Mouse (Mus musculus) mouse embryonic stem cell (cell line): Measurements from ENCODE around the gene Fyn.

Experiments used
- in situ Hi-C, 2 experiments: fragments of 300-500 bp; cut with MboI; formaldehyde crosslinking; loops; 1 replicate in 1 of 2; 3 replicates in 1 of 2; pipeline ENCODE4 v1.14.3; 2019 to 2020; ENCODE audit warnings: low sequenced_read_pairs in 2 of 2, low pct_unique_long_range_greater_than_20kb in 1 of 2, mixed read lengths in 1 of 2; ENCODE audit not compliant: unreplicated experiment in 1 of 2

Fyn gene

DNA sequence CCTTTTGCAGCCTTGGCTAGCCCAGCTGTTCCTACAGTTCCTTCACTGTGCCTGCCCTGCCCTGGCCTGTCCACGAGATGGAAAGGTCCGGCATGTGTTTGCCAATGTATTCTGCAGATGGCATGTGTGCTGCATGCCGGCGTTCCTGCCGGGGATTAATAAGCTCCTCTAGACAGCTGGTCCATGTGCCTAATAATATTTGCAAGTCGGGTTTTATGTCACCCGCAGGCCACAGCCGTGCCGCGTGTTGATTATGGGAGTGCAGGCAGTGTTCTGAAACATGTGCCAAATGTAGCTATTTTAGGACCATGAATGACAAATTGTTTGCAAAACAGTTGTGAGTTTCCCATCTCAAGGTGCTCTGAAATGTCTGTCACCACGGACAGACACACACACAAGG, 167.6 kb downstream of the Fyn start:
- in situ Hi-C loops = no loop called here

DNA sequence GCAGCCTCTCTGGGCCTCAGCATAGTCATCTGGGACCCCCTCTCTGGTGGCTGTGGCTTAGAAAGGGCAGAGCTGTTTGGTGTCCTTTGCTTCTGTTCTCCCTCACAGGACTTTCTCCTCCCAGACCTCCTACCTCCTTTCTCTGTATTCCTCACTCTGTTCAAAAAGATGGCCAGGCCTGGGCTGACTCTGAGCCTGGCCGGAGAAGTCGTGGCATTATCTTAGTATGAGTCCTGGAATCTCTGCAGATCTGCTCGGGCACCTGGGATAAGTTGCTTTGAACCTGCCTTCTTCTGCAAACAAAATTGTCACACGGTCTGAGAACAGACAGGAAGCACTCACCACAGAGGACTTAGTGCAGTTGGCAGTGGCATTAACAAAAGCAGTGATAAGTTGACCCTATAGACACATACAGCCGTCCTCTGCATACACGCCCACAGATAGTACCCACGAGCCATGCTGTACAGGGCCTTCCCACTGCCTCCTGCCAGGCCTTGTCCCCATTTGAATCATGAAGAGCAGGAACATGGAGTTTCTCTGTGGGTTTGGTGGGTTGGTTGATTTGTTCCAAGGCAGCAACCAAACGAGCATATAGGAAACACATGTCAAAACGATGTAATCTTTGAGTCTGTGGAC, 171.5 kb downstream of the Fyn start:
- in situ Hi-C loops = no loop called here

DNA sequence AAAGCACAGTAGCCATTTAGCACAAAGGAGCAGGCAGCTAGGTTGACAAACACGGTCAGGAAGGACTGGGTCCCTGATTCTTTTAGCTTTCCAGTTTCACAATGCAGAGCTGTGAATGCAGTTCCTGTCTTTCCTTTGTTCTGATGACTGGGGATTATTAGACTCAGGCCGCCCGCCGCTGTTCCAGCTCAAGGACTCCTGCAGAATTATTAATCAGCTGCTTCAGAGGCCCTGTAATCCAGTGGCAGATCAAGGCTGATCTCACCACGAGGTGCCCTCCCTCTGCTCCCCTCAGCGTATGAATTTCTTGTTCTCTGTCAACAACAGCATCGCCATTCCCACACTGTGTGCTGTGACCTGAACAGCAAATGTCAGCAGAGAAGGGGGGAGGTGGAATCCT, 172.3 kb downstream of the Fyn start:
- in situ Hi-C loops = no loop called here

DNA sequence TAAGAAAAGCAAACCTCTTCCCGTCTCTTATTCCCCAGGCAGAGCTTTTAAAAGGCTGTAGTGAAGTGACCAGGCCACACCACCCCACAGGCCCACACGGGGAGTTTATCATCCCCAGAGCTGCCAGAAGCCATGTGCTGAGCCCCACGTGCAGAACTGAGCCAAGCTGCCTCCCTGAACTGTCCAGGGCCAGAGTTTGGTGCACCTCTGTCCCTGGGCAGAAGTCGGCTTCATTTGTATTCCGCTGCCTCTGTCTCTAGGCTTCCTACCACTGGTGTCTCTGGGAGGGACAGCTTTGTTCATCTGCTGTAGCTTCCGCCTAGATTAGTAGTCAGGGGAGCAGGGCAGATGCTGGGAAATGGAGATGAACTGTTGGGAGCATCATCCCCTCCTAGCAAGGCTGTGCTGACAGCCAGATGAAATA, 172.8 kb downstream of the Fyn start:
- in situ Hi-C loops = no loop called here

DNA sequence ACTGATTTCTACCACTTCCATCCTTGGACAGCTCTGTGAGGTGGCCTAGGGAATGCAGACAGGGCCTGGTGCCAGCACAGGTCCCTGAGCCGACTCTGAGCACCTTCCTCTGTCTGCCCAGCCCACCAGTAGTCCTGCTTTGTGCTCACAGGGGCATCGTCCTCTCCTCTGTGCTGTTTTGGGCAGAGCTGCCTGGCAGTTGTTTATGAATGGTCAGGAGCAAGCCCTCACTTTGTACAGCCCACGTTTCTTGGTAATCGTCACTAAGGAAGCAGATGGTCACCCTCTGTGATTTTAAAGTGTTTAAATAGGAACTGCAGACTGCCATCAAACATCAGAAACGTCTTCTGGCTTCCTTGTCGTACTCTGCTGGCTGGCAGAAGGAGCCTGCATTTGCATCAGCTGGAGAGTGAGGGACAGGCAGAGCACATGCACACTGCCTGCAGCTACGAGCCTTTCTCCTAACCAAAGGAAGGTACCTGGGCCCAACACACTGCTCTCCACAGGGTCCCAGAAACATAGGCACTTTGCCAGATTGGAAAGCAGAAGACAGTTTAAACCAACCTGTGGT, 173.4 kb downstream of the Fyn start:
- in situ Hi-C loops = no loop called here

DNA sequence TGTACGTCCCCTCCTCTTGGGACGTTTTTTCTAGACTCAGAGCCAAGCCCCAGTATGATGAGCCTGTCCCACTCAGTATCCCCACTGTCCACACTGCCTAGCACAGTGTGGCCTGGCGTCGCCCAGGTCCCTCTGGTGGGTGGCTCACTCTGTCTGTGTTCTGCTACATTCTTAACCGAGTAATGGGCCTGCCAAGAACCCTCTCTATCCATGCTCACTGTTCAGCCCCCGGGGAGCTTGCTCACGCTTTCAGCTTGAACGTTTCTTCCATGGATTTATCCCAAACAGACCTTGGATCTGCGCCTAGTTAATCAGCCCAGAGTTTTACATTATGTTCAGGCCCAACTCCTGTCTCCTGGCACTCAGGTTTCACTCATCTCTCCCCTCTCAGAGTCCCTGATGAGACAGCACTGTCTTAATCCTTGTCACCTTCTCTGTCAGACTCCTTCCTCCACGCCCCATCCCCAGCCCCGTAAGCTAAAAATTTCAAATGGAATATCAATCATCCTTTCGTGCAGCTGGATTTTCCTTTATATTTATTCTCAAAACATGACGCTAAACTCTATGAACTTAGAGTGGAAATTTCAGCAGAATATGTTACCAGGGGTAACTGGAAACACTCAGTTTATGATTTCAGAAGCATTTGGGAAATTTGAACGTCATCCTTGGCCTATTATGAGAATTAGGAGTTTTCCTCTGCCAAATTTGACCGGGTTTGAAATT, 174.0 kb downstream of the Fyn start:
- in situ Hi-C loops = no loop called here

DNA sequence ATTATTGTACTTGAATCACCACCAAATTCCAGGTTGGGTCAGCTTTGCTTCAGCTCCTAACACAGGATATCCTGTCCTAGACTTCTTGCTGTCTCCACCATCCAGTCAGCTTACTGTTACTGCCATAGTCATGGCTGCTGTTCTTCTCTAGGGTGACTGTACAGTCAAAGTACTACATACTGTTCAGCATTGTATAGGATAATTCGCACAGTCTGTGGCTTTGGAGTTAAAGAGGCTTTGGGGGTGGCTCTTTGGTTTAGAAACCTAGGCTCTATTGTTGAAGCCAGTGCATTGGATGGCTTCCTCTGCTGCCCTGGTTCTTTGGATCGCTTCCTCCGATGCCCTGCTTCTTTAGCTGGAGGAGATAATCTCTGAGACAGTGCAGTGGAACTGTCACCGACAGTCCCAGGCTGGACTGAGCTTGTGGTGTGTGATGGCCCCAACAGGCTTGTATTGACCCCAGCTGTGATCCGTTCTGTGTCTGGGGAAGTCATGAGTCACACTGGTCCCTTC, 174.7 kb downstream of the Fyn start:
- in situ Hi-C loops = no loop called here

DNA sequence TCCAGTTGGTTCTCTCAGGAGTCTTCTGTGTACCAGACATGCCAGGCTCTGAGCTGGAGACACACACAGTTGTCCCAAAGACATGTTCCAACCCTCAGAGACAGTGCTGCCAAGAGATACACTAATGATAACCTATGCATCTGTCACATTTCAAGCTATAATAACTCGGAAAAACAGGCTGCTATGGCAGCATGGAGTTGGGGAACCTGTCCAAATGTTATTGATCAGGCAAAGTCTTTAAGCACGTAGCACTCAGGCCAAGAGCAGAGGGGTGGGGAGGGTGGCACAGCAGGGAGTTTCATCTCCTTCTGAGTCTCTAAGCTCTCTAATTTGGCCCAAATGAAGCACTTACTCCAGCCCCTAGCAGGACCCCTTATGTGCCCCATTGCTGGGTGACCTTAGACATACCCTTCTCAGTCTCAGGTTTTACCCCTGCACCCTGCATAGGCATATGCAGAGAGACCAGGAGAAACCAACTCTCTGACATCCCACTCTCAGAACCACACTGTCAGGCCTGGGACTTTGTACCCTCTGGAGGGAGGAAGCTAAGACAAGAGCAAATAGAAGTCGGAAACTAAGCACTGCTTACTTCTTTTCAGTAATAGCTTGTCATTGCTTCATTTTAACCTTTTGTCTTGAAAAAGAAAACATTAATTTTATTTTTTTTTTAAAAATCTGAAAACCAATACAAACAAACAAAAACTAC, 178.9 kb downstream of the Fyn start:
- in situ Hi-C loops = no loop called here

DNA sequence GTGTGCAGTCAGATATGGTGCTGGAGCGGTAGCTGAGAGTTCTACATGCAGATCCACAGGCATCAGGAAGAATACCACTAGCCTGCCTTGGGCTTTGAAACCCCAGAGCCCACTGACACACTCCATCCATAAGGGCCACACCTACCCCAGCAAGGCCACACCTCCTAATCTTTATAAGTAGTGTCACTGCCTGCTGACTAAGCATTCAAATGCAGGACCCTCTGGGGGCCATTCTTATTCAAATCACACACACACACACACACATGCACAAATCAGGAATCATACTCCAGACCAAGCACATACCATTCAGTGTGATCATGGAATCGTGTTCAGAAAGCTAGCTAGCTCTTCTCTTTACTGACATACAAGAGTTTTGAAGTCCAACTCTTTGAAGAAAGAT, 182.1 kb downstream of the Fyn start:
- in situ Hi-C loops = no loop called here

DNA sequence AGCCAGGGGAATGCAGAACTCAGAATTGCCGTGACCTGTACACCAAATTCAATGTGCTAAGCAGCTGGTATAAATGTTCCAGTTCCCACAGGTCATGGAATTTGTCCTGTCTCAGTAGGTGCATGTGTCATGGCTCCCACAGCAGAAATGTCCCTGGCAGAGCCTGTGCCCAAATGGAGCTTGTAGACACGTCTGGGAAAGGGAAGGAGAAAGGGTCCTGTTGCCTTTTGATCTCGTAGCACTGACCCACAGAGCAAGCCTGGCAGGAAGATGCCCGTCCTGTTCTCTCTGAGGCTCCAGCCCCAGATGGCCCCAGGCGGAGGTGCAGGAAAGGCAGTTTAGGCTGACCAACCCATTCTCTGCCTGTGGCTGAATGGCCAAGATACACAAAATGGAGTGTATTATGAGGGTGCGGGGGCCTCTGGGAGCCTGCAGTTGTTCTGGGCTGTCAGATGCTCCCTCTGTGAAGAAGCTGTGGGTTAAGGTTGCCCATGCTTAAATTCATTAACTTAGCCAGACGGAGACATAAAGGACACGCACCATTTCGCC, 183.1 kb downstream of the Fyn start:
- in situ Hi-C loops = no loop called here

DNA sequence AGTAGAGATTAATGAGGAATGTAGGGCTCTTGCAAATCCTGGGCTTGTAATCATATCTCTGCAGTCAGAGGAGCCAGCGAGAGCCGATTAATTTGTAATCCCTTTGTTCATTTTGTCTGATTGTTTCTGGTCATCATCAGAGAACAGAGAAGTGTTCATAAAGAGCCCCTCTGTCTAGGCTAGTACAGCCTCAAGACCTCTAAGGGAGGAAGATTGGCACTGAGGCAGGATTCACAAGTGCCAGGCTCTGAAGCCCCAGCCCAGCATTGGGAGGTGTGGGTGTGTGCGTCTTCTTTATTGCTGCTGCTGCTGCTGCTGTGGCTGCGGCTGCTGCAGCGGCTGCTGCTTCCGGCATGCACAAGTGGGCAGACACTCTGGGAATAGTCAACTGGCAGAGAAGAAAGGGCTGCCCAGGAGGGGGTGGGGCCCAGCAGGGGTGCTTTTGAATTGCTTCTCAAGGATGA, 183.7 kb downstream of the Fyn start:
- in situ Hi-C loops = no loop called here

DNA sequence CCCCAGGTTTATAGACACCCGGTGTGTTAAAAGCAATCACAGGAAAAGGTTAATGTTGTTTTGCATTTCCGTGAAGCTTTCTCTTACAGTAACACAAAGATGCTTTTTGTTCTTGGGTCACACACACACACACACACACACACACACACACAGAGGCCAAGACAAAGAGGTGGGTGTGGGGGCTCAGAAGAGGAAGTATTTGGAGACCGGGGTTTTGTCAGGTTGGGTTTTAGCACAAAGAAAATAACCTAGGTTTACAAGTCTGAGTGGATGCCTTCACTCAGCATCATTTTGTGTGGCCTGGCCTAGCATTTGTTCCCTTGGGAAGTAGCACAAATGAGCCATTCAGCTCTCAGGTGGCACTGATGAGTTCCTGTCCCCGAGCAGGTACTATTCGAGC, 184.2 kb downstream of the Fyn start:
- in situ Hi-C loops = no loop called here

DNA sequence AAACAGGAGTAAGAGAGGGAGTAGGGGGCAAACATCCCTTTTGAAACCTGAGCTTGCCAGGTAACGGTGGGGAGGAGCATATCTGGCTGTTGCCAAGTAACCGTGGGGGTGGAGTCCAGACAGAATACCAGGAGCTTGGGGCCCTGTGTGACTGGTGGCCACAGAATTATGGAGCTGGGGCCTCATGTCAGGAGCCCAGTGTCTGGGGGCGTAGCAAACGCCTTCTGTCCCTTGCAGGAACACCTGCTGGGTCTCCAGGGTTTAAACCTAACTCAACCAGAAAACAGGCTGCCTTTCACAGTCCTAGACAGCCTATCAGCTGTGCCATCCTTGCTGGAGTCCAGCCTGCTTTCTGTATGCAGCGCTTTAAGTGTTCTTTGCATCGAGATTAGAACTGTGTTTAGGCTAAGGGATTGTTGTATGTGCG, 186.6 kb downstream of the Fyn start:
- in situ Hi-C loops = no loop called here

DNA sequence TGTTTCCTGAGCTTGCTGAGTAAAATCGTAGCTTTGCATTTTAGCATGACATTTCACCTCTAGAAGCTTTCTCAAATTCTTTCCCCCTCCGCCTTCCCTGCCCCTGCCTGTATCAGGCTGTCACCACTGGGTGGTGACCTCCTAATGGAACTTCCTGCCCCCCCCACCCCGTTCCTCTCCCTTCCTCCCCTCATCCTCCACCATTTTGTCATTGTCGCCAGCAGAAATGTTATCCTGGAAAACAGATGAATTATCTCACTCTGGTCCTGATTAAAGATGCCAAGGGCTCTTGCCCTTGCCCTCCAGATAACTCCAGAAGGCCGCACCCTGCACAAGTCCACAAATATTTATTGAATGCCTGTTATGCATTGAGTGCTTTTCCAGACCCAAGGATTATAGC, 187.1 kb downstream of the Fyn start:
- in situ Hi-C loops = no loop called here

DNA sequence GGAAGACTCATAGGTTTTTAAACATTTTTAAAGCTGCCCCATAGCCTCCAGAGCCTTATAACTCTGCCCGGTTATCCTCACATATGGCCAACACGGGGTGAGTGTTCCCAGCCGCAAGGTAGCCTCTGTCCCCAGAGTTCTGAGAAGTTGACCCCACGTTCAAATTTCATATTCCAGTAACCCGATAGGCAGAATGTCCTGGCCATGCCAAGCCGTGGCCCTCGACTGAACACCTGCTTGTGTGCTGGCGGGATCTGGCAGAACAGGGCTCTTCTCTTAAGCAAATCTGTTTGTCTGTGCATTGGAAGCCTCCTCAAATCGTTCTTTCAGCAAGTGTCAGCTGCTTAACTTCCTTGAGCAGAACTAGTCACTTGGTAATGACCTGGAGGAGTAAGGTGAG, 188.7 kb downstream of the Fyn start:
- in situ Hi-C loops = no loop called here

DNA sequence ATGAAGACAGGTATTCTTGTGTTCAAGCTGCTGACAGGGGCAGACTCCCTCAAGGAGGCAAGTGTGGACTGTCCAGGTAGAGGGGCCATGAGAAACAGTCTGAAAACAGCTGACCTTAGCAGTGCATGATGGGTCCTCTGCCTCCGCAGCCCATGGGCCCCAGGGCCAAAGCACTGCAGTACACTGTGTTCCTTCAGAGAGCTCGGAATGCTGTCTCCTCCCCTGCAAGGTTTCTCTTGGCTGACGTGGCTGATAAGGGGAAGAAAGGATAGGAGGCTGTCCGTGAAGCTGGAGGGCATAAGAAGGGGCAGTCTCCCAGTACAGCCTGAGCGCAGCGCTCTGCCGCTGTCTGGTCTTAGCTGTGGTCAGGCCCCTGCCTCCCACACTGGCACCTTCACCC, 189.2 kb downstream of the Fyn start:
- in situ Hi-C loops = no loop called here

DNA sequence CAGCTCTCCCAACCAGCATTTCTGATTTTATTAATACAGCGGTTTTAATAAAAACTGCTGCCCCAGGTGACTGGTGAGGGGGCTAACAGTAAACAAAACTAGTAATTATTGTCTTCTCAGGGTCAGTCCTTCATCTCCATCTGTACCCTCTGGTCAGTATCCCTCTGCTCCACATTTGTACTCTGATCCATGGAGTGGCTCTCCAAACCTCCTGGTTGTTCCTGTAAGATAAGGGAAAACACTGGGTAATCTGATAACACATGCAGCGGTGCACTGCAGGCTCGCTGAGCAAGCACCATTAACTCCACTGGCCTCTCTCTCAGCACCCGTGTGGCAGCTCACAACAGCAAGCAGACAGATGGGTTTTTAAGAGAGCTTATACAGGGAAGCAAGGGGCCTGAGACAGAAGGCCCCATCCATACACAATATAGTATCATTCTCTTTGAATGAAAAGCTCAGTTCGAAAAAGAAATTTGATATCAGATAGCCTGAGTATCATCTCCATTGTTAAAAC, 189.9 kb downstream of the Fyn start:
- in situ Hi-C loops = no loop called here

DNA sequence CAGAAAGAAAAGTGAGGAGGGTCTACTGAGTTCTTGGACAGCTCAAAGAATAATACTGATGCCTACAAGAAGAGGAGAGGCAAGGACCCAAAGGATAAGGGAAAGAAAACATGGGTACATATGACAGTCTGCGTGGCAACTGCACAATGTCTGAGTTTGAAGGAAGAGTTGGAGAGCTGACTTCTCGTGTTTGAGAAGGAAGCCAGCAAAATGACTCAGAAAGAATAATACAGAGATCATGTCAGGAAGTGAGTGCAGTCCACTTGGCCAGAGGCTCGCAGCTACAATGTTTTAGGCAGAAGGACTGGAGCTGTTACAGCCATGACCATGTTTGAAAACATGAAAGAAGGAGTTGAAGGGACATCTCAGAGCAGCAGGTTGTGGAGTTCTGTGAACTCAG, 190.7 kb downstream of the Fyn start:
- in situ Hi-C loops = no loop called here

DNA sequence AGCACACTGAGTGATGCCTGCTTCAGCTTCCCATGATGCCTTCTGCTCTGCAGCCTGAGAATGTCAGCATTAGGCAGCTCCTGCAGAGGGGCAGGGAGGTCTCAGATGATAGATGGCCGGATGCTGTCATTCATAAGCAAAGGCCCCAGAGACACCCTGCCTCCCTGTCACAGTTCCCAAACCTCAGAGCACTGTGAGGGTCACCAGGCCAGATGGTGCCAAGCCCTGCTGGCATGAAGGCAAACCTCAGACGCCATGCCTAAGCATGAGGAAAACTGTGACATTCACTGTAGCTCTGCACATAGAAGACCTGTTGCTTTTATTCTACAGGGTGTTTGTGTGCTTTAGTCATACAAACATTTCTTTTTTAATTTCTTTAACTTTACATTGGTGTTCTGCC, 193.7 kb downstream of the Fyn start:
- in situ Hi-C loops = no loop called here
